Mouse (Mus musculus): ENCODE results near the gene Btn1a1. TPM values are rescaled to one million over a fixed set of nuclear protein-coding genes. Genes with fewer than 3 reads are reported as not detected.
A peak's percentile ranks its signal among the peaks of the same experiment; 100 is the strongest.

Btn1a1 gene
- polyA plus RNA-seq, 1 experiment from 2014 or later = 0.96 TPM

- TF ChIP-seq CTCF (IDR thresholded peaks at IDR 0.05; ENCODE audit: low read depth) (no peak), EP300 (IDR thresholded peaks at IDR 0.05; ENCODE audit: low read depth) (no peak)
- Histone ChIP-seq H3K9me3 (ENCODE audit: low read length) (no peaks in the 10 kb centered on the region), H3K27me3 (ENCODE audit: insufficient read depth, low read length) (0 out of 2 replicates have a peak, but pooled peaks cover 5% of the 10 kb centered on the region), H3K9ac (replicated peaks) (no peak overlapping the region), H3K4me2 (ENCODE audit: low read depth, low read length) (no peak overlapping the region), H3K4me3 (ENCODE audit: low read depth, low read length) (no peak overlapping the region), H3K4me1 (ENCODE audit: insufficient read depth) (peaks cover 10% of the 10 kb centered on the region), H3K27ac (ENCODE audit: low read depth) (no peak overlapping the region), H3K36me3 (replicated peaks; ENCODE audit: insufficient read depth, low read length) (no peaks in the 10 kb centered on the region)
- WGBS (ENCODE audit: insufficient replicate concordance) = 46% methylated on average over 1 of the region's 1 CpGs
- DNase-seq (no peak), ATAC-seq (no peak)
Measured at GRCm38 (mm10) chr13:23490863-23491262, 25.2 kb upstream of the Btn1a1 start.

DNA sequence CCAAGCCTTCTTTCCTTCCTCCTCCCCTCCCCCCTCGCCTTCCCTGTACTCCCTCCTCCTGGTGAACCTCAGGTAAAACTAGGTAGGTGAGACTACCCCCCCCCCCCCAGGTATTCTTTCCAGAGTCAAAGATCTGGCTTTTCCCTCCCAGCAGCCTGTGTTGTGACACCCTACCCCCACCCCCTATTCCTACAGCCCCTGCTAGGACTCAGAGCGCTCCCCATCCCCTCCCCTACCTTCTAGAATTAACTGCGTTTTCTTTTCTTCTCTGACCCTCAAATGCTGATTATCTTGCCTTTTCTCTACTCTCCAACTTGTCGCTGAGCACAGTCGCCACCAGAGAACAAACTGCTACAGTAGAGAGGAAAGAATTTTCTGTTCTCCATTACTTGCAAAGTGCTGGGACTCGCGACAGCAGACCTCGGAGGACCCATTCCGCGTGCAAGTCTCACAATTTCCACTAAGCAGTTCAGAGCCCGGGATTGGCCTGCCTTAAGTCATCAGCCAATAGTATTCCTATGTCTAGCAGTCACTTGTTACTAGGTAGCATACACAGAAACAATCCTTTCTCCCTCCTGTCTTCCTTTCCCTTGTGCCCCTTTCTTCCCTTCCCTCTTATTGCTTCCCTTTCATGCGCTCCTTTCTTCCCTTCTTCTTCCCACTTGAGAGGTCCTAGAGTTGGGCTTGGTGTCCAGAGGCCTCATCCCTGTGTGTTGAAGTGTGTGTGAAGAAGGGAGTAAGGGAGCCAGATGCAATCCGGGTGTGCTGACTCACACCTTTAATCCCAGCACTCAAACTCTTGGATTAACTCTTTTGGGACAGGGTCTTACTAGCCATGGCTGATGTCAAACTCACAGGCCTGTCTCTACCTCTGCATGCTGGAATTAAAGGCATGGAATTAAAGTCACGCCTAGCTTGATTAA, 23.0 kb upstream of the Btn1a1 start, which contains the start of gene Btn2a2:
Gene Btn2a2, minus strand, starts transcription at position 458 of the 923 bp plus-strand sequence.
- Histone ChIP-seq H3K9me3 (ENCODE audit: low read length) (no peaks in the 10 kb centered on the region), H3K27me3 (ENCODE audit: insufficient read depth, low read length) (0 out of 2 replicates have a peak, but pooled peaks cover 5% of the 10 kb centered on the region), H3K4me1 (ENCODE audit: insufficient read depth) (peaks cover 10% of the 10 kb centered on the region), H3K36me3 (replicated peaks; ENCODE audit: insufficient read depth, low read length) (no peaks in the 10 kb centered on the region), H3K27ac (ENCODE audit: low read depth) (no peak within 1 kb of the TSS), H3K4me3 (ENCODE audit: low read depth, low read length) (0 out of 2 replicates have a peak within 1 kb of the TSS, but pooled peaks have one; percentile 10), H3K4me2 (ENCODE audit: low read depth, low read length) (peak within 1 kb of the TSS; percentile 55), H3K9ac (replicated peaks) (no peak within 1 kb of the TSS)
- TF ChIP-seq EP300 (IDR thresholded peaks at IDR 0.05; ENCODE audit: low read depth) (no peak), CTCF (IDR thresholded peaks at IDR 0.05; ENCODE audit: low read depth) (no peak)
- ATAC-seq (peak; percentile 85), DNase-seq (peak; percentile 53)
- 5% methylated on average over 13 of the region's 14 CpGs for WGBS (ENCODE audit: insufficient replicate concordance)

GRCm38 (mm10) chr13:23485271-23485670, 19.6 kb upstream of the Btn1a1 start:
- DNase-seq (no peak), ATAC-seq (no peak)
- Histone ChIP-seq H3K27me3 (ENCODE audit: insufficient read depth, low read length) (0 out of 2 replicates have a peak, but pooled peaks cover 5% of the 10 kb centered on the region), H3K4me3 (ENCODE audit: low read depth, low read length) (no peak overlapping the region), H3K9me3 (ENCODE audit: low read length) (no peaks in the 10 kb centered on the region), H3K27ac (ENCODE audit: low read depth) (no peak overlapping the region), H3K36me3 (replicated peaks; ENCODE audit: insufficient read depth, low read length) (no peaks in the 10 kb centered on the region), H3K4me1 (ENCODE audit: insufficient read depth) (peaks cover 4% of the 10 kb centered on the region; the same call in 1 of the 2 replicates), H3K9ac (replicated peaks) (no peak overlapping the region), H3K4me2 (ENCODE audit: low read depth, low read length) (no peak overlapping the region)
- 40% methylated on average over 5 of the region's 5 CpGs for WGBS (ENCODE audit: insufficient replicate concordance)
- TF ChIP-seq CTCF (IDR thresholded peaks at IDR 0.05; ENCODE audit: low read depth) (no peak), EP300 (IDR thresholded peaks at IDR 0.05; ENCODE audit: low read depth) (no peak)

DNA sequence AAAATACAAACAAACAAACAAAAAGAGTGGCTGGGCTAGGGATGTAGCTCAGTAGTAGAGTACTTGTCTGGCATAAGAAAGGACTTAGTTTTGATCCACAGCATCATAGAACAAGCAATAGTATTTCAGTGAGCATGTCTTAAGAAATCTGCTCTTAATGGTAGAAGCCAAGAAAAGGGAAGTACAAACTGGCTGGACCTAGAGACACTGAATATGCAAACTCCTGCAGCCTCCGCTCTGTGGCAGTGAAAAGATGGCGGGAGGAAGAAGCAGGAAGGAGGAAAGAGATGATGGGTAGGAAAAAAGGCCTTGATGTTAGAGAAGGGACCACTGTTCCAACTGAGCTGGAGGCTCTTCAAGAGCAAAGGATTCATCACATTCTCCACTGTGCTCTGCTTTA, 17.5 kb upstream of the Btn1a1 start:
- no peak for DNase-seq
- 64% methylated on average over 2 of the region's 2 CpGs for WGBS (ENCODE audit: insufficient replicate concordance)
- no peak for TF ChIP-seq EP300 (IDR thresholded peaks at IDR 0.05; ENCODE audit: low read depth)
- TF ChIP-seq CTCF (IDR thresholded peaks at IDR 0.05; ENCODE audit: low read depth) = no peak
- no peak overlapping the region for H3K4me2 ChIP-seq (ENCODE audit: low read depth, low read length)
- no peak overlapping the region for H3K9ac ChIP-seq (replicated peaks)
- 0 out of 2 replicates have a peak, but pooled peaks cover 4% of the 10 kb centered on the region for H3K27me3 ChIP-seq (ENCODE audit: insufficient read depth, low read length)
- no peak overlapping the region for H3K27ac ChIP-seq (ENCODE audit: low read depth)
- H3K9me3 ChIP-seq (ENCODE audit: low read length) = no peaks in the 10 kb centered on the region
- no peaks in the 10 kb centered on the region for H3K4me1 ChIP-seq (ENCODE audit: insufficient read depth)
- ATAC-seq = no peak
- no peaks in the 10 kb centered on the region for H3K36me3 ChIP-seq (replicated peaks; ENCODE audit: insufficient read depth, low read length)
- H3K4me3 ChIP-seq (ENCODE audit: low read depth, low read length) = no peak overlapping the region

GRCm38 (mm10) chr13:23475658-23476057, 10.0 kb upstream of the Btn1a1 start:
- Histone ChIP-seq H3K27ac (ENCODE audit: low read depth) (no peak overlapping the region), H3K36me3 (replicated peaks; ENCODE audit: insufficient read depth, low read length) (no peaks in the 10 kb centered on the region), H3K27me3 (ENCODE audit: insufficient read depth, low read length) (no peaks in the 10 kb centered on the region), H3K9ac (replicated peaks) (no peak overlapping the region), H3K4me1 (ENCODE audit: insufficient read depth) (no peaks in the 10 kb centered on the region), H3K4me2 (ENCODE audit: low read depth, low read length) (no peak overlapping the region), H3K9me3 (ENCODE audit: low read length) (no peaks in the 10 kb centered on the region), H3K4me3 (ENCODE audit: low read depth, low read length) (no peak overlapping the region)
- no peak for TF ChIP-seq EP300 (IDR thresholded peaks at IDR 0.05; ENCODE audit: low read depth)
- TF ChIP-seq CTCF (IDR thresholded peaks at IDR 0.05; ENCODE audit: low read depth) = no peak
- no peak for DNase-seq
- WGBS (ENCODE audit: insufficient replicate concordance) = 65% methylated on average over 2 of the region's 2 CpGs
- no peak for ATAC-seq

DNA sequence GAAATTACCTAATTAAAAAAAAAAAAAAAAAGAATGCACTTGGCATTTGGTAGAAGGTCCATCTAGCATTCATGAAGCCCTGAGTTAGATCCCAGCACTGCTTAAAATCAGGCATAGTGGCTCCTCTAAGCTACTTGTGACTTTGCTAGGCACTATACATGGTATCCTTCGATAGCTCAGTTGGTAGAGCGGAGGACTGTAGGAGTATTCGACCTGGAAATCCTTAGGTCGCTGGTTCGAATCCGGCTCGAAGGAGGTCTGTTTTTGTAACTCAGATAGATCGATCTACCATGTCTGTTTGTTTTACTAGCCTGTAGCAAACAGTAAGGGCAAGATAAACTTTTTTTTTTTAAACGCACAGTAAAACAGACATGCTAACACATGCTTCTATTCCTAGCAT, 1.2 kb upstream of the Btn1a1 start:
- TF ChIP-seq EP300 (IDR thresholded peaks at IDR 0.05; ENCODE audit: low read depth) = no peak
- TF ChIP-seq CTCF (IDR thresholded peaks at IDR 0.05; ENCODE audit: low read depth) = no peak
- no peaks in the 10 kb centered on the region for H3K36me3 ChIP-seq (replicated peaks; ENCODE audit: insufficient read depth, low read length)
- no peak overlapping the region for H3K27ac ChIP-seq (ENCODE audit: low read depth)
- DNase-seq = peak; percentile 79
- H3K9ac ChIP-seq (replicated peaks) = no peak overlapping the region
- 2% methylated on average over 9 of the region's 9 CpGs for WGBS (ENCODE audit: insufficient replicate concordance)
- no peak overlapping the region for H3K4me2 ChIP-seq (ENCODE audit: low read depth, low read length)
- no peaks in the 10 kb centered on the region for H3K27me3 ChIP-seq (ENCODE audit: insufficient read depth, low read length)
- H3K4me3 ChIP-seq (ENCODE audit: low read depth, low read length) = no peak overlapping the region
- peak; percentile 62 for ATAC-seq
- H3K9me3 ChIP-seq (ENCODE audit: low read length) = no peaks in the 10 kb centered on the region
- peaks cover 22% of the 10 kb centered on the region for H3K4me1 ChIP-seq (ENCODE audit: insufficient read depth)
